In genomic region chrX:142228769-142229158, GRCm38 (mm10) we compare ENCODE assay signal across 8 mouse cellular contexts. TPM values are rescaled to one million over a fixed set of nuclear protein-coding genes. Genes with fewer than 3 reads are reported as not detected.
DNase-seq lines count a peak whose midpoint lies in the region; ATAC-seq and TF ChIP-seq lines count a peak whose summit lies in the region.

No protein-coding gene starts in this region.

- 33% methylated on average over 7 of the region's 7 CpGs for WGBS in spleen, adult 2 months
- WGBS in liver, embryonic 13.5 days (ENCODE audit: insufficient replicate concordance), result 42% methylated on average over 7 of the region's 7 CpGs

- H3K4me3 ChIP-seq in spleen, adult 2 months (ENCODE audit: extremely low read depth, insufficient read depth, insufficient read length), result peak overlapping the region; percentile 44; the same call in 1 of the 2 replicates
- peak overlapping the region; percentile 68 for H3K4me3 ChIP-seq in liver, embryonic 13.5 days (replicated peaks)

- H3K4me2 ChIP-seq in liver, embryonic 13.5 days, result peak overlapping the region; percentile 67

- DNase-seq in embryo, embryonic 10.5 days (ENCODE audit: low spot score), result peak; percentile 2
- no peak for DNase-seq in embryo, embryonic 11 days
- DNase-seq in spleen, adult 2 months (ENCODE audit: low read depth in 1 of 2, low spot score in 2 of 2), result no peak
- DNase-seq in spleen, postnatal 10 days (ENCODE audit: low spot score in 2 of 2), result no peak
- no peak for DNase-seq in liver, embryonic 13.5 days
- no peak for DNase-seq in spleen, adult 12 weeks (ENCODE audit: low spot score)
- no peak for DNase-seq in retina, postnatal 1 day
- DNase-seq in B cell, adult 2 months, result no peak

- no peak for ATAC-seq in liver, embryonic 13.5 days (ENCODE audit: low read depth)

- no peaks in the 10 kb centered on the region for H3K9me3 ChIP-seq in liver, embryonic 13.5 days (replicated peaks)

- no peaks in the 10 kb centered on the region for H3K36me3 ChIP-seq in spleen, adult 2 months (ENCODE audit: control insufficient read depth, insufficient read depth, low read length)
- H3K36me3 ChIP-seq in liver, embryonic 13.5 days, result no peaks in the 10 kb centered on the region

- H3K4me1 ChIP-seq in spleen, adult 2 months (ENCODE audit: control insufficient read depth, insufficient read depth, insufficient read length), result no peaks in the 10 kb centered on the region
- H3K4me1 ChIP-seq in liver, embryonic 13.5 days (replicated peaks), result 0 out of 2 replicates have a peak, but pooled peaks cover 3% of the 10 kb centered on the region

- H3K27me3 ChIP-seq in spleen, adult 2 months (ENCODE audit: control insufficient read depth, insufficient read depth, low read length), result no peaks in the 10 kb centered on the region
- no peaks in the 10 kb centered on the region for H3K27me3 ChIP-seq in liver, embryonic 13.5 days

- H3K9ac ChIP-seq in liver, embryonic 13.5 days, result peak overlapping the region; percentile 13; the same call in 1 of the 2 replicates

- H3K27ac ChIP-seq in spleen, adult 2 months (ENCODE audit: insufficient read depth, low read length), result no peak overlapping the region
- H3K27ac ChIP-seq in liver, embryonic 13.5 days, result no peak overlapping the region

- no peak for TF ChIP-seq POLR2A in spleen, adult 2 months (IDR thresholded peaks at IDR 0.05; ENCODE audit: low read depth, low read length)

- no peak for TF ChIP-seq CTCF in spleen, adult 2 months (IDR thresholded peaks at IDR 0.05; ENCODE audit: extremely low read depth, insufficient read depth, insufficient read length, insufficient replicate concordance)

RNA-seq across cellular contexts. Expression of gene Nxt2, which starts 2.2 kb away (rescaled TPM):
- polyA plus RNA-seq in spleen, adult 2 months (2012; rRNA removed), result 0.68 and 0.84 TPM in 2 replicates
- 6.9 and 9.0 TPM in 2 replicates for polyA plus RNA-seq in liver, embryonic 13.5 days (2015; fragmentation: Nextera tagmentation; extraction: Ambion mirVana)

RNA-seq across cellular contexts. Expression of gene Gucy2f, which starts 32.0 kb away (rescaled TPM):
- polyA plus RNA-seq in spleen, adult 2 months (2012; rRNA removed), result not detected in 2 replicates
- not detected in 2 replicates for polyA plus RNA-seq in liver, embryonic 13.5 days (2015; fragmentation: Nextera tagmentation; extraction: Ambion mirVana)
